Mouse (Mus musculus) frontal cortex, postnatal 10 days (tissue): ENCODE results near the gene Gm44805.

Source experiments
- DNase-seq, 2 experiments: peaks; one replicate each; pipeline ENCODE4 v3.0.0; 2022; ENCODE audit warnings: low spot score in 2 of 2, mixed read lengths in 1 of 2

The Gm44805 gene

GRCm38 (mm10) chr7:19681202-19681694 lies at the start of gene Gm44805, which contains the start of gene Apoc4:
Gene Gm44805 (minus strand): TSS chr7:19681423.
Gene Apoc4 (minus strand): TSS chr7:19681479.
- no peak for DNase-seq

DNA sequence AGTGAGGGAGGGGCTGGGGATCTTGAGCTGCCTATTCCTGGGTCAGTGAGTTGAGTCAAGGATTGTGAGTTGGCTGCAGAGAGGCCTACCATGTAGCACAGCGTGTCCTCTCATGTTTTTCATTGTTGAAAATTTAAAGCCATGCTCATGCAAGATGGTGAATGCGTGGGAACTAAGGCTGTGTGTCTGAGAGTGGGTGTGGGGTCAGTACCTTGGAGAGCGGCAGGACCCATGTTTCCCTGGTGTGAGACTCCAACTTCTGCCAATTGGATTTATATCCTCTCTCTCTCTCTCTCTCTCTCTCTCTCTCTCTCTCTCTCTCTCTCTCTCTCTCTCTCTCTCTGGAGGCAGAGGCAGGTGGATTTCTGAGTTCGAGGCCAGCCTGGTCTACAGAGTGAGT lies 45.3 kb upstream of the Gm44805 start:
- no peak for DNase-seq

DNA sequence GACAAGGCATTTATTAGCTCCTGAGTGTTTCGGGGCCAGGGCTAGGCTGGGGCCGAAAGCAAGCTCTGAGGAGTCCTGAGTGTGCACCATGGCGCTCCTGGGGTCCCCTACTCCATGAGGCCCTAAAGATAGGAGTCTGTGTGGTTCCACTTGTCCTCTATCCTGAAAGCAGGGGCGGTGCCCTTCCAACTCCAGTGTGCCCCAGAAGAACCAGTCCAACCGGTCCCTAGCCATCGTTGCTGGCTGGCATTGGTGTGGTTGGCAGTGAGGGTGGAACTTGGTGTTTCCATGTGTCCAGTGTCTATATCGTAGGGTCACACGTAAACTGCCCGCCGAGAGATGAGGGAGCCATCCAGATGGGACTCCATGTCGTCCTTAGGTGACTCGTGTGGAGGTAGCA lies 42.9 kb upstream of the Gm44805 start:
- DNase-seq, result no peak

DNA sequence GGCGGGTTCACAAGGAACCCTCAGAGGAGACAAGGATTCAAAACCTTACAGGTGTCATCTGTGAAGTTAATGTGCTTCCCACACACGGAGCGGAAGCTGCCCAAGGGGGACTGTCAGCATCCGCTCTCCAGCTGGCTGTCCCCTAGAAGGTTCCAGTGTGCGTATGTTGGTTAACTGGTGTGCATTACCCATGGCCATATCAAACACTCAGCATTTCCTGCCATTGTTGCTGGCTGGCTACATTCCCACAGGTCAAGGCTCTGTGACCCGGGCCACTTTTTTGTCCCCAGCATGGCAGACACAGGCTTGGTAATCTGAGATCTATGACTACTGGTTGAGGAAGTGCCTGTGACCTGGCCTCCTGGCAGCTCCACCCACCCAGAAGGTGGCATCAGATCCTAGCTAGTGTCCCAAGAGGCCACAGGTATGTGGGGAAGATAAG lies 41.6 kb upstream of the Gm44805 start:
- DNase-seq, result no peak

DNA sequence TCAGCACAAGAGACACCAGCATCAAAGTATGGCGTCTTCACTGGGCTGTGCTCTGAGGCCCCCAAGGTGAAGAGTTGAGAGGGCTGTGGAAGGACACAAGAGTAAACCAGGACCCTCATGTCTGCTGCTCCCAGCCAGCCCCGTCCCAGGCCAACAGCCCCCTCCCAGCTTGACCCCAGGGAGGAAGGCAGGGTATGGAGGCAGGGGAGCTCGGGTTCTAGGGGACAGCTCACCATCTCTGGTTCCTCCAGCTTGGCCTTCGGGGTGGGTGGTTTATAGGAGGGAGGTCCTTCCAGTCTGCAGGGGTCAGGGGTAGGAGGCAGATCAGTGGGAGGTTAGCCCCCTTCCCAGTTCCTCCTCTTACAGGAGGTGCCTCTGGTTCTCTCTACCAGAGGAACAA lies 38.0 kb upstream of the Gm44805 start:
- DNase-seq, result no peak

- no peak for DNase-seq
Measured at GRCm38 (mm10) chr7:19718297-19718952, 37.2 kb upstream of the Gm44805 start.

- no peak for DNase-seq
Measured at GRCm38 (mm10) chr7:19717346-19717745, 36.1 kb upstream of the Gm44805 start.

GRCm38 (mm10) chr7:19716822-19717221 lies 35.6 kb upstream of the Gm44805 start:
- DNase-seq, result no peak

DNA sequence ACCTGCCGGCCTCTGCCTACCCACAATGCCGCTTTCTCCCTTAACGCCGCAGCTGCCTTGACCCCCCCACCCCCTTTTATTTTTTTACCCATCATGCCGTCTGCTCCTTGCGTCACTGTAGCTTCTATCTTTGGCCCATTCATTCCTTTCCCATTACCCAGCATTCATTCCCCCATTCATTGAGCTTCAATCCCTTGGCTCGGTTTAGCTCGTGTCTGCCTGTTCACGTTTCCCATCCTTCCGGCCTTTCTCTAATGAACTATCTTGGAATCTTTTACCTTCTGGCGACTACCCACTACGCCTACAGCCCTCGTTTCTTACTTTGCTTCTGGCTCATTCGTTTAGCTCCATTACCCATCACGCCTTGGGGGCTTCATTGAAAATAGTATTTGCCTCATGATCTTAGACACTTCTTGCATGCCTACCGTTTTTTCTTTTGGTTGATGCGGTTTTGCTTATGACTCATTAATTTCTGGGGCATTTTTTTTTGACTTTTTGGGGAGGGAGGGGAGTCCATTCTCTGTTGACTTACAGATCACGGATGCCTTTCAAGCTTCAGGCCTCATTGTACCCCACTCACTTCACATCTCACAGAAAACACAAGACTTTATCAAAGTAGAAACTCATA lies 34.9 kb upstream of the Gm44805 start:
- no peak for DNase-seq

DNA sequence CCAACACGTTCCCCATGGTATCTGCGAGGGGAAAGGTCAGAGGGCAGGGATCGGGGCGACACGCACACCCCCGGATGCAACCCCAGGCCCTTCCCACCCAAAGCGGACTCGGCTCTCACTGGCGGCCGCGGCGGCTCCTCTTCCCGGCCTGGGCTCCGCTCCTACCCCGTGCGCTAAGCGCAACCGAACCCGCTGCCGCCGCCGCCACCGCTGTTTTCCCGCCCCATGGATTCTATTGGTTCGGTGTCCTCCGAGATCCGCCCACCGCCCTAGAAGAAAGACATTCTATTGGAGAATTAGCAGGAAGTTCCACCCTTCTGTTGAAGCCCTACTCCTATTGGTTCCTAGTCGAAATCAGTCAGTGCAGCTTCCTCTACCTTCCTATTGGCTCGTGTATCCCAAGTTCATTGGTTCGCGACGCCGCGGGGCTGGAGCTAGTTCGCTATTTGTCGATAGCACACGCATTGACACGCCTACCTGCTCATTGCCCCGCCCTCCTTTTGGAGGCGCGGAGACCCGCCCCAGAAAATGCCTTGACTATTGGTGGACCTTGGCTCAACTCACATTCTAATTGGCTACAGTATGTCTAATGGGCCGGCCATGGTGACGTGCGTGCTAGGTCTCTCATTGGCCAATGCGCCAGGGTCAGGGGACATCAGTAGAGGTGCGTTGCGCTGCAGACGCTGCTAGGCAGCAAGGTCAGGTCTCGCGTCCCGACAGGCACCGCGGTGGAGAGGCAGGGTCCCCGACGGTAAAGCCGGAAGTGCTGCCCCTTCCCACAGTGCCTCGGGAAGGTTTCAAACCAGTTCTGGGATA lies 34.2 kb upstream of the Gm44805 start, which contains the start of gene Tomm40:
Gene Tomm40 (minus strand): TSS at position 200 of the 816 bp plus-strand sequence.
- peak; percentile 99 to 100 for DNase-seq

GRCm38 (mm10) chr7:19714836-19715235 lies 33.6 kb upstream of the Gm44805 start:
- no peak for DNase-seq

- DNase-seq, result no peak
Measured at GRCm38 (mm10) chr7:19713598-19713997, 32.4 kb upstream of the Gm44805 start.

DNA sequence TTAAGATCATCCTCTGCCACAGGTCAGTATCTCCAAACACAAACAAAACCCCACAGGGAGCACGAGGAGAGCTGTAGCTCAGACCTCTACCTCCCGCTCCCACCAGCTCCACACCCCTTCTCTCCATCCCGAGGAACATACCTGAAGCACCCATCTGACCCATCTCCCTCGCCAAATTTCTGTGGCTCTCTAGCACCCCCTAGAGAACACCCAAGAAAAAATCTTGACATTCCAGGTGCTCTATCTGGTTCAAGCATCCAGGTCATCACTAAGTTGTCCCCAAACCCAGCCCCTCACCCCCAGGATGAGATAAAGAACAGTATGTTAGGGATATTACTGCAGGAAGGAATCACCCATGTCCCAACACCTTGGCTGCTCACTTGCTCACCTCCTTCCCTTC lies 32.0 kb upstream of the Gm44805 start:
- no peak for DNase-seq

- DNase-seq, result no peak
Measured at GRCm38 (mm10) chr7:19712414-19712813, 31.2 kb upstream of the Gm44805 start.

GRCm38 (mm10) chr7:19710650-19711049 lies 29.4 kb upstream of the Gm44805 start:
- no peak for DNase-seq

GRCm38 (mm10) chr7:19705271-19705670 lies 24.0 kb upstream of the Gm44805 start:
- DNase-seq, result no peak

- no peak for DNase-seq
Measured at GRCm38 (mm10) chr7:19704475-19704874, 23.3 kb upstream of the Gm44805 start.

DNA sequence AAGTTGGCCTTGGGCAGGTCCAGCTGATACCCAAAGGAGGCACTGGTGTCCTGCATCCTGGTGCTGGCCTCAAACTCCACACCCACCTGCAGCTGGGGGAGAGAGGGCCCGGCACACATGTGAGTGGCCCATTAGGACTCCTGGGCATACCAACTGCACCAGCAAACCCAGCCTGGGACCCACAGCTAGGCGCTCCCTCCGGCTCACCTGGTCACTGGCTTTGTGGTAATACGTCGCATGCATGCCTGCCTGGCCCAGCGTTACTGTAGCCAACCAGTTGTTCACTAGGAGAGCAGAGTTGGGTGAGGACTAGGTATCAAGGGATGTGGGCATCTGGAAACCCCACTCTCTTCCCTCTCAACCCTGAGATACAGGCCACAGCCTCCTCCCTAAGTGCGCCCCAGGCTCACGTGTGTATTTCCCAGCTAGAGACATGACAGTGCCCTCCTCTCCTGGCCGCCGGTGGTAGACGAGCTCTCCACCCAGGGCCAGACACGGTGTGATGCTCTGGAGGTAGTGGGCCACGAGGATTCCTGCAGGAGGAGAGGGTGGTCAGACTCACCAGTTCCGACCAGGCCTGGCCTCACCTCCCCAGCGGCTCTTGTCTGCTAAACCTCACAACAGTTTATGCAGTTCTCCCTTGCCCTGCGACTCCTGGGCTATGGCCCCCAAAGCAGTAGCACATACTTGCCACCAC lies 21.8 kb upstream of the Gm44805 start:
- no peak for DNase-seq

DNA sequence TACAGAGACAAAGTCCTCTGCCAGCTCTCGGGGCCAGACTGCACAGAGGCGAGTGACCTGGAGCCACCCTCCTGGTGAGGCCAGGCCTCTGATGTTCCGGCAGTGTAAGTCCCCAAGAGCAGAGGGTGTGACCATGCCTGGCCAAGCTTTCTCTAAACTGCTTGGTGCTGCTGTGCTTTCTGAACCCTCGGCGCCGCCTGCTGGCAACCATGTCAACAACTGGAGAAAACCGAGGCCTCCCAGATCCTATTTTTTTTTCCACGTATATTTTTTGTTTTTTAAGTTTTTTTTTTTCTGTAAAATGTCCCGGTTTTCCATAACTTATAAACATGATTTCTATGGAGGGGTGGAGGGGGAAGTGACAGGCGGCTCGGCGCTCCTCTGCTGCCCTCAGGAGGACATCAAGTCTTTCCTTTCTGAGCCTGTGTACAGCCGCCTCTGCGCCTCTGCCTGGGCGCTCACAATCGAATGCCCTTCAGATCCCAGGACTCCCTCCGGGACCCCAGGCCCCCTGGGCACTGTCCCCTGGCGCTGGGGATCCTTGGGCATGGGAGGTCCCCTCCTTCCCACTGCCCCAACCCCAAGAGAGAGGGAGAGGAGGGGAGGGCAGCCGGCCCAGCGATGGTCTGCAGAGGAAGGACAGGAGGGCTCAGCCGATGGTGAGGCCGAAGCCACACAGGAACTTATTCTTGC lies 20.0 kb upstream of the Gm44805 start:
- peak in 1 of 2 experiments; percentile 71 for DNase-seq

DNA sequence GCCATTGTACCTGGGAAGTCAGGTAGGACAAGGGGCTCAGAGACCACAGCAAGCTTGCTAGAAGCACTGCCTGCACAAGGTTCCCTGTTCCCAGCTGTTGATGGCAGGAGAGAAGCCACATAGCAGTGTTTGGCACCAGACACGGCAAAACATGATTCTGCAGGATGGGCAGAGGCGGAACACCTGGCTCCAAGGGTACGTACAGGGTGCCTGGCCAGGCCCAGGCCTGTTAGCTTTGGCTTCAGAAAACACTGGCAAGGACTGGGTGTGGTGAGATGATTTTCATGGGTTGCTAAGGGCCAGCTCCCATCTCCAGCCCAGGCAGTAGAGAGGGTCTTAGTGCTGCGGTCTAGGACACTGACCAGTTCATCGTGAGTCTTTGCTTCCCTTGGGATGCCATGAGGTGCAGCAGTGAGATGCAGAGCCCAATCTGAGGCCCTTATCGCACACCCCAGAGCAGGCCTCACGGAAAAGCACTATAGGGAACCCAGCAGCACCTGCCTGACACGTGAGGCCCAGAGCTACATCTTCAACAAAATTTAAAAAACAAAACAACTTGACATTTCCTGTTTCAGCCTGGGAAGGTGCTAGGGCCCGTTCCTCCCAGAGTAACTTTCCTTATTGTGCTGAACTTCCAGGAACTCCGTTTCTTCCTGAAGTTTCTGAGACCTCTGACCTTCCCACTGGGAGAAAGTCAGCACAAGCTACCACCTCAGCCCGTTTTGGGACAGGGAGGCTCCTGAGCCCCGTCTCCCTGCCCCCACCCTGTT lies 19.3 kb upstream of the Gm44805 start:
- no peak for DNase-seq

DNA sequence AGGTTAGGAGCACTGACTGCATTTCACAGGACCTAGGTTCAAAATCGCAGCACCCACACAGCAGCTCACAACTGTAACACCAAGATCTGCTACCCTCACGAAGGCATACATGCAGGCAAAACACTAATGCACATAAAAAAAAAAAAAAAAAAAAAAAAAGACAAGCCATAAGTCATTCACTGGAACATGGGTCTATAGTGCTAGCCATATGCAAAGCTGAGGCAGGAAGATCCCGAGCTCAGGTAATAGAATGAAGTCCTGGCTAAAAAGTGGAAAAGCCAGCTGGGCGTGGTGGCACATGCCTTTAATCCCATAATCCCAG lies 18.6 kb upstream of the Gm44805 start:
- DNase-seq, result no peak
